7 mouse cellular contexts compared by ENCODE assay signal in genomic region chr3:97767771-97768762, GRCm38 (mm10).
DNase-seq lines count a peak whose midpoint lies in the region; ATAC-seq and TF ChIP-seq lines count a peak whose summit lies in the region.

No protein-coding gene starts in this region.

- peak; percentile 96 for ATAC-seq in embryonic facial prominence, embryonic 13.5 days (ENCODE audit: insufficient number of reproducible peaks, insufficient read depth, low FRiP score, low TSS enrichment, low read depth)
- ATAC-seq in limb, embryonic 12.5 days (ENCODE audit: insufficient number of reproducible peaks, insufficient read depth, low FRiP score, low TSS enrichment, low read depth) = peak; percentile 98
- peak; percentile 98 for ATAC-seq in midbrain, embryonic 15.5 days (replicated peaks)

- TF ChIP-seq CTCF in kidney, adult 2 months (conservative IDR thresholded peaks at IDR 0.05; ENCODE audit: insufficient read depth, insufficient read length, low read depth, low read length) = peak; percentile 73
- TF ChIP-seq CTCF in spleen, adult 2 months (IDR thresholded peaks at IDR 0.05; ENCODE audit: extremely low read depth, insufficient read depth, insufficient read length, insufficient replicate concordance) = peak; percentile 48; the same call in 1 of the 2 replicates

- H3K4me1 ChIP-seq in embryonic facial prominence, embryonic 13.5 days = peaks cover 30% of the 10 kb centered on the region
- H3K4me1 ChIP-seq in kidney, adult 2 months (ENCODE audit: control insufficient read depth, insufficient read depth, low read length) = peaks cover 4% of the 10 kb centered on the region; the same call in 1 of the 2 replicates
- peaks cover 32% of the 10 kb centered on the region for H3K4me1 ChIP-seq in limb, embryonic 12.5 days (replicated peaks)
- peaks cover 36% of the 10 kb centered on the region for H3K4me1 ChIP-seq in midbrain, embryonic 15.5 days
- peaks cover 2% of the 10 kb centered on the region; the same call in 1 of the 2 replicates for H3K4me1 ChIP-seq in spleen, adult 2 months (ENCODE audit: control insufficient read depth, insufficient read depth, insufficient read length)

- peak; percentile 62 for TF ChIP-seq POLR2A in kidney, adult 2 months (IDR thresholded peaks at IDR 0.05; ENCODE audit: low read depth, low read length)
- no peak; the same call in 1 of the 2 replicates for TF ChIP-seq POLR2A in spleen, adult 2 months (IDR thresholded peaks at IDR 0.05; ENCODE audit: low read depth, low read length)

- H3K9me3 ChIP-seq in embryonic facial prominence, embryonic 13.5 days = no peaks in the 10 kb centered on the region
- H3K9me3 ChIP-seq in limb, embryonic 12.5 days = no peaks in the 10 kb centered on the region
- H3K9me3 ChIP-seq in midbrain, embryonic 15.5 days = no peaks in the 10 kb centered on the region

- peak; percentile 91 for DNase-seq in adrenal gland, postnatal 25 days
- DNase-seq in heart, adult 18-20 months = peak; percentile 95 to 97
- peak; percentile 98 for DNase-seq in kidney, adult 2 months
- peak; percentile 82 to 89 for DNase-seq in spleen, adult 2 months (ENCODE audit: low read depth in 1 of 2, low spot score in 2 of 2)

- H3K36me3 ChIP-seq in embryonic facial prominence, embryonic 13.5 days = no peaks in the 10 kb centered on the region
- H3K36me3 ChIP-seq in kidney, adult 2 months (ENCODE audit: control insufficient read depth, insufficient read depth, low read length) = no peaks in the 10 kb centered on the region
- no peaks in the 10 kb centered on the region for H3K36me3 ChIP-seq in limb, embryonic 12.5 days
- H3K36me3 ChIP-seq in midbrain, embryonic 15.5 days (replicated peaks) = no peaks in the 10 kb centered on the region
- no peaks in the 10 kb centered on the region for H3K36me3 ChIP-seq in spleen, adult 2 months (ENCODE audit: control insufficient read depth, insufficient read depth, low read length)

- H3K27ac ChIP-seq in embryonic facial prominence, embryonic 13.5 days = peak overlapping the region; percentile 91
- H3K27ac ChIP-seq in kidney, adult 2 months (ENCODE audit: insufficient read depth, low read depth, low read length) = peak overlapping the region; percentile 71
- peak overlapping the region; percentile 86 for H3K27ac ChIP-seq in limb, embryonic 12.5 days
- peak overlapping the region; percentile 96 for H3K27ac ChIP-seq in midbrain, embryonic 15.5 days
- peak overlapping the region; percentile 75 for H3K27ac ChIP-seq in spleen, adult 2 months (ENCODE audit: insufficient read depth, low read length)

- H3K27me3 ChIP-seq in embryonic facial prominence, embryonic 13.5 days = no peaks in the 10 kb centered on the region
- no peaks in the 10 kb centered on the region for H3K27me3 ChIP-seq in kidney, adult 2 months (replicated peaks; ENCODE audit: control insufficient read depth, insufficient read depth, low read length)
- H3K27me3 ChIP-seq in limb, embryonic 12.5 days = no peaks in the 10 kb centered on the region
- H3K27me3 ChIP-seq in midbrain, embryonic 15.5 days (replicated peaks) = no peaks in the 10 kb centered on the region
- no peaks in the 10 kb centered on the region for H3K27me3 ChIP-seq in spleen, adult 2 months (ENCODE audit: control insufficient read depth, insufficient read depth, low read length)

- peak overlapping the region; percentile 84 for H3K4me3 ChIP-seq in embryonic facial prominence, embryonic 13.5 days
- H3K4me3 ChIP-seq in kidney, adult 2 months (ENCODE audit: insufficient read depth, low read depth, low read length) = peak overlapping the region; percentile 93
- peak overlapping the region; percentile 75 for H3K4me3 ChIP-seq in limb, embryonic 12.5 days (replicated peaks)
- H3K4me3 ChIP-seq in midbrain, embryonic 15.5 days = peak overlapping the region; percentile 61
- peak overlapping the region; percentile 87 for H3K4me3 ChIP-seq in spleen, adult 2 months (ENCODE audit: extremely low read depth, insufficient read depth, insufficient read length)

- WGBS in embryonic facial prominence, embryonic 13.5 days = 3% methylated on average over 47 of the region's 47 CpGs
- 4% methylated on average over 47 of the region's 47 CpGs for WGBS in kidney, adult 2 months
- WGBS in limb, embryonic 12.5 days = 3% methylated on average over 47 of the region's 47 CpGs
- WGBS in midbrain, embryonic 15.5 days = 3% methylated on average over 47 of the region's 47 CpGs
- 4% methylated on average over 47 of the region's 47 CpGs for WGBS in spleen, adult 2 months

- peak overlapping the region; percentile 89 for H3K4me2 ChIP-seq in embryonic facial prominence, embryonic 13.5 days
- peak overlapping the region; percentile 67 for H3K4me2 ChIP-seq in limb, embryonic 12.5 days
- H3K4me2 ChIP-seq in midbrain, embryonic 15.5 days = peak overlapping the region; percentile 66

- peak overlapping the region; percentile 86 for H3K9ac ChIP-seq in embryonic facial prominence, embryonic 13.5 days
- H3K9ac ChIP-seq in limb, embryonic 12.5 days (replicated peaks) = peak overlapping the region; percentile 76
- peak overlapping the region; percentile 61 for H3K9ac ChIP-seq in midbrain, embryonic 15.5 days

Comparison
In these comparisons a context has a peak if more than half of its experiments do, and no peak if none do; other contexts are left out.
1. Peak in every context shown above with its lines: DNase-seq, ATAC-seq, H3K4me3 ChIP-seq and H3K27ac ChIP-seq.